Mouse (Mus musculus): ENCODE data around the gene Prkca.

DNA sequence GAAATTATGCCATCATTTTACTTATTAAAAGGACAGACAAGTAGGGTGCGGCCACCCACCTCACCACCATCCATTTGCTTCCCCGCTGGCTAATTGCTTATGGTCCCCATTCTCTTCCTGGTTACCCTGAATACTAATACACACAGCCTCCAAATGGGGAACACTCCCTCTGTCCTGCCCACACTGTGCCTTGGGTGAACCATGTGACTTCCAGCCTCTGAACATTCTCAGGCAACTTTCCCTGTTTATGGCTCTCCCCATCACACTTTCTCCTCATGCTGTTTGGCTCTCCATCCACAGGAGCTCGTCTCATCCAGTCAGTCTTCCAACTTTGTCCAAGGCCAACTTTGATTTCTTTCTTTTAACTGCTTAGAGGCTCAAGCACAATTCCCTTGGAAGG, 80.3 kb downstream of the Prkca start:
- TF ChIP-seq CTCF (IDR thresholded peaks at IDR 0.05; ENCODE audit: extremely low read depth, insufficient read depth, low read length) (no peak), POLR2A (IDR thresholded peaks at IDR 0.05; ENCODE audit: extremely low read depth, insufficient read depth, low read length) (no peak)
